Mouse (Mus musculus): Measurements from ENCODE around the gene Spaca3. TPM values are rescaled to one million over a fixed set of nuclear protein-coding genes. Genes with fewer than 3 reads are reported as not detected.
A peak's percentile ranks its signal among the peaks of the same experiment; 100 is the strongest.

Spaca3 gene
- polyA plus RNA-seq (2016; fragmentation: Nextera tagmentation; extraction: Ambion mirVana), result not detected in 2 replicates

DNA sequence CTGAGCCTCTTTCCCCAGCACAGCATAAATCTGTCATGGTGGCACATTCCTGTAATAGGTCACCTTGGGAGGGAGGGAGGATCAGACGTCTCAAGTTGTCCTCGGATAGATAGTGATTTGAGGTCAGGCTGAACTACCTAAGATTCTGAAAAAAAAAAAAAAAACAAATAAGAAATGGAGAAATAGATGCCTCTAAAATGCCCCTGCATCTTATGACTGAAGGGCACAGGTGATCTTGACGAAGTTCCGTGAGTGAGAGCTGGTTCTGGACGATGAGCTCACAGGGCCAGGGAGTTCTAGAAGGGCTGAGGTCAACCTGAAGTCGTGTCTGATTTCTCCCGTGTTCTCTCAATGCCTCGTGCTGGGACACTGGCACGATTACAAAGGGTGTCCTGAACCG is at the start of gene Spaca3:
Spaca3 (plus strand) TSS at position 301 of the 400 bp plus-strand sequence.
- H3K27ac ChIP-seq (replicated peaks), result no peak within 1 kb of the TSS
- H3K4me3 ChIP-seq, result no peak within 1 kb of the TSS
- H3K4me1 ChIP-seq, result no peaks in the 10 kb centered on the region
- H3K36me3 ChIP-seq (replicated peaks), result no peaks in the 10 kb centered on the region
- DNase-seq (ENCODE audit: low spot score), result no peak
- H3K9me3 ChIP-seq, result no peaks in the 10 kb centered on the region
- 82% methylated on average over 10 of the region's 10 CpGs for WGBS
- no peaks in the 10 kb centered on the region for H3K27me3 ChIP-seq (replicated peaks; ENCODE audit: low read depth, poor library complexity, severe bottlenecking)

DNA sequence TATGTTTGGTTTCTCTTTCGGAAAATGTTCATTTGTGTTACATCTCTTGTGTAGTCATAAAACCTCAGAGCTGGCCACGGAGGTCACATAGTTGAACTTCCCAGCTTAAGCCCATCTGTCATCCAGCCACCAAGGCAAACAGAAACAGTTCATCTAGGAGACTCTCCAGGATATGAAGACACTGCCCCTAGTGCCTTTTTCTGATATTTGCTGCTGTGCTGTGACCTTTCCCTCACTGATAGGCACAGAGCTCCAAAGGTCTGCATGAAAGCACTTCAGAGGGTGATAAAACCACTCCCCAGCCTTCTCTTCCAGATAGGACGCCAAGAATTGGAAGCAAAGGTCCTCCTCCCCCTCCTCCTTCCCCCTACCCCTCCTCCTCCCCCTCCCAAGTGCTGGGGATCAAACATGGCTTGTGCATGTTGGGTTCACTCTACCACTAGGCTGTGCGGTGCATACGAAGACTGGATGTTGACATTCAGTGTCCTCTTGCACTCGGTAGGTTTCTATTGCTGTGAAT is 49.6 kb upstream of the Spaca3 start:
- Histone ChIP-seq H3K4me1 (peaks cover 42% of the 10 kb centered on the region), H3K27me3 (replicated peaks; ENCODE audit: low read depth, poor library complexity, severe bottlenecking) (no peaks in the 10 kb centered on the region), H3K27ac (replicated peaks) (0 out of 2 replicates have a peak overlapping the region, but pooled peaks have one; percentile 5), H3K36me3 (replicated peaks) (peaks cover 19% of the 10 kb centered on the region), H3K9me3 (no peaks in the 10 kb centered on the region), H3K4me3 (no peak overlapping the region)
- no peak for DNase-seq (ENCODE audit: low spot score)
- 79% methylated on average over 6 of the region's 6 CpGs for WGBS

DNA sequence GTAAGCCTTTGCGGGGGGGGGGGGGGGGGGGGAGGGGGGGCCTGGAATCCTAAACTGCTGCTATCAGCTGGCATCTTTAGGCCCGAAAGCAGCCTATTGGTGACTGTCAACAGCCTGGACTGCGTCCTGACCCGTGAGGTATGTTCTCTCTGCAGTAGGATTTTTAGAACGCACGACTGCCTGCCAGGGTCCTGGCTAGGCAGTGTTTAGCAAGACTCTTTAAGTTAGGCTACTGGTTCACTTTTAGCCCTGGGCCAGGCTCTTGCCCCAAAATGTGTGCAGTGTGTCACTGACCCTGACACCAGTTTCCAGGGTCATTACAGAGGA is 48.5 kb upstream of the Spaca3 start:
- WGBS, result 24% methylated on average over 6 of the region's 6 CpGs
- Histone ChIP-seq H3K4me1 (peaks cover 42% of the 10 kb centered on the region), H3K27me3 (replicated peaks; ENCODE audit: low read depth, poor library complexity, severe bottlenecking) (no peaks in the 10 kb centered on the region), H3K27ac (replicated peaks) (peak overlapping the region; percentile 99), H3K36me3 (replicated peaks) (peaks cover 29% of the 10 kb centered on the region), H3K9me3 (no peaks in the 10 kb centered on the region), H3K4me3 (peak overlapping the region; percentile 77)
- DNase-seq (ENCODE audit: low spot score), result no peak

DNA sequence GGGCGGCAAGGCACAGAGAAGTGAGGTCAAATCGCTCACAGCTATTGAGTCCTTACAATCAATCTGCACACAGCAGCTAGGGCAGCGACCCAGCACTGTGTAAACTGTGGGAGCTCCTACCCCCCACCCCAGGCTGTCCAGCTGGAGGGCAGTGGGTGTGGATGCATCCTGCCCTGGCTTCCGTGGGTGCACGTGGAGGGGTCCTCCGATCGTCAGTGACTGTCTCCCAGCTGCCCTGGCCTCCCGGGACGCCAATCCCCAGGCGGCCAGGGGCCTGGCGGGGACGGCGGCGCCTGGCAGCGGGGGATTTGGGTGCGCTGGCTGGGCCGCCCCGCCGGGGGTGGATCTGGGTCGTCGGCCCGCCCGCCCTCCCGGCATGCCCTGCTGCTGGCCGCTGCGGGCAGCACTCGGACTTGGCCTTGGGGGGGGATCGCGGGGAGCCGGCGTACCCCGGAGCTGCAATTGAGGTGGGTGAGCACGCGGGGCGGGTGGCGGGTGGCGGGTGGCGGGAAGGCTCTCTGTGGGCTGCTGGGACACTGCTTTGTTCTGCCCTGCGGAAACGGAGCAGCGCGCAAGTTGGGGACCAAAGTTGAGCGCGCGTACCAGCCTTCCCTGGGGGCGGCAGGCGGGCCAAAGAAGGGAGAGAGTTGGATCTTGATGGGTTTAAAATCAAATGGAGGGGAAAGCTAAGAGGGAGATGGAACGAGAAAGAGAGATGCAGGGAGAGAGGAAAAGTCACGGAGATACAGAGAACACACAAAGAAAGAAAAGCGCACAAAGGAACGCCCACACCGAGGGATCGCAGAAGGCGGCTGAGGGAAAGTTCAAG is 48.0 kb upstream of the Spaca3 start, which contains the start of gene Tmem98:
Tmem98 (plus strand) TSS at position 183 of the 829 bp plus-strand sequence.
- Histone ChIP-seq H3K36me3 (replicated peaks) (peaks cover 34% of the 10 kb centered on the region), H3K27me3 (replicated peaks; ENCODE audit: low read depth, poor library complexity, severe bottlenecking) (no peaks in the 10 kb centered on the region), H3K4me3 (peak within 1 kb of the TSS; percentile 77), H3K27ac (replicated peaks) (peak within 1 kb of the TSS; percentile 99), H3K9me3 (no peaks in the 10 kb centered on the region), H3K4me1 (peaks cover 42% of the 10 kb centered on the region)
- 2% methylated on average over 54 of the region's 54 CpGs for WGBS
- peak; percentile 82 for DNase-seq (ENCODE audit: low spot score)

DNA sequence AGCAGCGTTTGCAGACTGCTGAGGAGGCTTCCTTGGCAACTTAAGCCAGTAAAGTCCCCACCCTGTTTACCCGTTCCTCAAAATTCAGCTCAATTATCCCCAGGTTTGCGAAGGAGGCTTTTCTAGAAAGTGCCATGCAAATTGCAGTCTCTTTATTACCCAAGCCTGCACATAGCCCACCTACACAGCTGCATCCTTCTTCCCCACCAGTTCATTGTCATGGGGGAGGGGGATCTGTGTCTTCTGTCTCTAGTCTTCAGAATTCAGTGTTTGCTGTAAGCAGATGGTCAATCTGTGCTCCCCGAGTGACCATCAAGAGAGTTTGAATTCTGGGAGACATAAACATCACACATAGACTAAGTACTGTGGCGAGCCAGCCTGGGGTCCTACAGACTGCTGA is 47.0 kb upstream of the Spaca3 start:
- H3K36me3 ChIP-seq (replicated peaks), result peaks cover 44% of the 10 kb centered on the region
- peak overlapping the region; percentile 77 for H3K4me3 ChIP-seq
- no peaks in the 10 kb centered on the region for H3K27me3 ChIP-seq (replicated peaks; ENCODE audit: low read depth, poor library complexity, severe bottlenecking)
- H3K4me1 ChIP-seq, result peaks cover 42% of the 10 kb centered on the region
- 22% methylated on average over 5 of the region's 5 CpGs for WGBS
- no peak for DNase-seq (ENCODE audit: low spot score)
- H3K27ac ChIP-seq (replicated peaks), result peak overlapping the region; percentile 99
- H3K9me3 ChIP-seq, result no peaks in the 10 kb centered on the region

DNA sequence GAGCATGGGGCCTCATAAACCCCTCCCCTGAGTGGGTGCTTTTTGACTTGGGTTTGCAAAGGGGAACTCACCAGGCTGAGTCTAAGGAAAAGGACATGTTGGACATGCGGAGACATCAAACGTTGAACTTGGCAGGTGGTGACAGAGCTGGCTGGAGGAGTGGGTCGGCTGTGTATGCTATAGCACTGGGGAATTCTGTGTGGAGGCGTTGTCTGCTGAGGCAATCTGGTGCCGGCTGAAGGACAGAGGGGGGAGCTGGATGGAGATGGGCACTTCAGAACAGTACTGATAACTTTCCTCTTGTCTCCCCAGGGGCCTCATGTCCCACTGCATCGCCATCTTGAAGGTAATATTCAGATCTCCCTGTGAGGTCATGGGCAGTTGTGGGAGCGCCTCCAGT is 42.8 kb upstream of the Spaca3 start:
- Histone ChIP-seq H3K27ac (replicated peaks) (no peak overlapping the region), H3K27me3 (replicated peaks; ENCODE audit: low read depth, poor library complexity, severe bottlenecking) (no peaks in the 10 kb centered on the region), H3K9me3 (no peaks in the 10 kb centered on the region), H3K4me3 (no peak overlapping the region), H3K36me3 (replicated peaks) (peaks cover 84% of the 10 kb centered on the region), H3K4me1 (peaks cover 46% of the 10 kb centered on the region)
- no peak for DNase-seq (ENCODE audit: low spot score)
- WGBS, result 92% methylated on average over 7 of the region's 7 CpGs

DNA sequence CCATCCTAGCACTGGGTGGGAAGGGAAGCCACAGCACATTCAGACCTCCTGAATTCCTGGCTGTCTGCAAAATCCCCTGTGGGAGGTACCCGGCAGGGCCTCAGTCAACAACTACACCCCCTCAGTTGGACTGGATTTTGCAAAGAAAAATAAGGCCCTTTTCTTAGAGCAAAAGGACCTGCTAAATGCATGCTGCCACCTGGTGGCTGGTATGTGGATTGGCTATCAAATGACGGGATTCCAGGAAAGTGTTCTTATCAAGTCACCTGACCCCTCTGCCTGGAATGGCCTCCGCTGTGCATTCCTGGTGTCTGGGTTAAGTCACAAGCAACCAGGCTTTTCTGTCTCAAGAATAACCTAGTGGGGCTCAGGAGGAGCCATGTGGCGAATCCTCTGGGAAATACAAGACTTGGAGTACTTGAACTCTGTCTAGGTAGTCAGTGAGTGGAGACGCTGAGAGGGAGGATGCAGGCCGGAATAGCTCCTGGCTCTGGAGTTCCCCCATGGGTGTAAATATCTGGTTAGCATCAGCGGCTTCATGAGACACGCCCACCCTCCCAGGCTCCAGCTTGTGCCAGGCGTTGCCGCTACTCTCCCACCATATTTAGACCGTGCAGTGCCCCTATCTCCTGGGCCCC is 40.0 kb upstream of the Spaca3 start:
- H3K27ac ChIP-seq (replicated peaks), result peak overlapping the region; percentile 54
- WGBS, result 33% methylated on average over 11 of the region's 11 CpGs
- H3K4me3 ChIP-seq, result 0 out of 2 replicates have a peak overlapping the region, but pooled peaks have one; percentile 4
- H3K27me3 ChIP-seq (replicated peaks; ENCODE audit: low read depth, poor library complexity, severe bottlenecking), result no peaks in the 10 kb centered on the region
- H3K9me3 ChIP-seq, result no peaks in the 10 kb centered on the region
- peaks cover 98% of the 10 kb centered on the region for H3K36me3 ChIP-seq (replicated peaks)
- DNase-seq (ENCODE audit: low spot score), result peak; percentile 86
- H3K4me1 ChIP-seq, result peaks cover 31% of the 10 kb centered on the region

DNA sequence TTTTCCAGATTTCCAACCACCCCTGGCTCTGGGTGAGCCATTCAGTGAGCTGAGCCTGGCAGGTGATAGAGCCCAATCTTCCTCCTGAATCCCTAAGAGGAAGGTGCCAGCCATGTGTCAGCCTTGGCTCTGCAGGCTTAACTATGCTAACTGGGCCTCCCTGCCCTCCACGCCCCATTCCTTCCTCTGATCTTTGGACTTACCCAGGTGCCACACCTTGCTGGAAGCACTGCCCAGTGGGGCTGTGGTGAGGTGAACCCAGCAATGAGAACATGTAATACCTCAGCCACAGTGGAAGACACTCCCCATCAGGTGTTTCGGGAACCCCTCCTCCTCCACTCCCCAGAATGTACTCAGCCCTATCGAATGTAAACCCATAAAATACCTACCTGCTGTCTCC is 38.1 kb upstream of the Spaca3 start:
- H3K27me3 ChIP-seq (replicated peaks; ENCODE audit: low read depth, poor library complexity, severe bottlenecking), result no peaks in the 10 kb centered on the region
- H3K4me1 ChIP-seq, result peaks cover 35% of the 10 kb centered on the region
- no peak overlapping the region for H3K27ac ChIP-seq (replicated peaks)
- no peak overlapping the region for H3K4me3 ChIP-seq
- peaks cover 94% of the 10 kb centered on the region for H3K36me3 ChIP-seq (replicated peaks)
- WGBS, result 86% methylated on average over 3 of the region's 3 CpGs
- H3K9me3 ChIP-seq, result no peaks in the 10 kb centered on the region
- no peak for DNase-seq (ENCODE audit: low spot score)

DNA sequence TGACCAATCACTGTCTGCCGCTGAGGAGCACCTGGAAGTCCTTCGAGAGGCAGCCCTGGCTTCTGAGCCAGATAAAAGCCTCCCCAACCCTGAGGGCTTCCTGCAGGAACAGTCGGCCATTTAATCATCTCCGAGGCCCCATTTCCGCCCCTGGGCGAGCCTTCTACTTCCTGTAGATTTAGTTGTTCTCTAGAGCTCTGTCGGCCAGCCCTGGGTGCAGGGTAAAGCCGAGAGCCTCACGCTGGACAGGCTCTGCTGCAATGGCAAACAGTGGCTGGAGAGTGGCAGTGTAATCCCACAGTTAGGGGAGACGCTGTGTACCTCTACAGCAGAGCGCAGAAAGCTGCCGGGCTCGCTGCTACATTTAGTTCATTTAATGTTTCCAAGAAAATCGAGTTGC is 36.9 kb upstream of the Spaca3 start:
- peak overlapping the region; percentile 31; the same call in 1 of the 2 replicates for H3K27ac ChIP-seq (replicated peaks)
- WGBS, result 40% methylated on average over 14 of the region's 14 CpGs
- H3K9me3 ChIP-seq, result no peaks in the 10 kb centered on the region
- peaks cover 82% of the 10 kb centered on the region for H3K36me3 ChIP-seq (replicated peaks)
- peak overlapping the region; percentile 0; the same call in 1 of the 2 replicates for H3K4me3 ChIP-seq
- H3K4me1 ChIP-seq, result peaks cover 35% of the 10 kb centered on the region
- no peaks in the 10 kb centered on the region for H3K27me3 ChIP-seq (replicated peaks; ENCODE audit: low read depth, poor library complexity, severe bottlenecking)
- peak; percentile 55 for DNase-seq (ENCODE audit: low spot score)

DNA sequence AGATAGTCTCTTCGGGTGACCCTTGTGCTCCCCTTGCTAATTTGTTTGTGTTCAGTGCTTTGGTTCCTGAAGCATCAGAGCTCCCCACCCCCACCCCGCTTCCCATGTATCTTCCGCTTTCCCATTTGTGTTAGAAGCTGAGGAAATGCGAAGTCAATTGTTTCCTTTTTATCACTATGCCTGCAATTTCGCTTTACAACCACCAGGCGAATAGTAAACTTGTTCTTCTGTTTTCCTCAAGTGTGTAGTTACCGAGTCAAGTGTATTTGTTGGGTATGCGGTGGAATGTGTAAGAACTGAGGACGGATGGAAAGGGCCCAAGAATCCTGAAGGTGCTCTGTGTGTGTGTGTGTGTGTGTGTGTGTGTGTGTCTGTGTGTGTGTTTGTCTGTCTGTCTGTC is 36.4 kb upstream of the Spaca3 start:
- Histone ChIP-seq H3K4me3 (no peak overlapping the region), H3K9me3 (no peaks in the 10 kb centered on the region), H3K36me3 (replicated peaks) (peaks cover 77% of the 10 kb centered on the region), H3K27me3 (replicated peaks; ENCODE audit: low read depth, poor library complexity, severe bottlenecking) (no peaks in the 10 kb centered on the region), H3K4me1 (peaks cover 35% of the 10 kb centered on the region), H3K27ac (replicated peaks) (no peak overlapping the region)
- DNase-seq (ENCODE audit: low spot score), result no peak
- 83% methylated on average over 9 of the region's 9 CpGs for WGBS

DNA sequence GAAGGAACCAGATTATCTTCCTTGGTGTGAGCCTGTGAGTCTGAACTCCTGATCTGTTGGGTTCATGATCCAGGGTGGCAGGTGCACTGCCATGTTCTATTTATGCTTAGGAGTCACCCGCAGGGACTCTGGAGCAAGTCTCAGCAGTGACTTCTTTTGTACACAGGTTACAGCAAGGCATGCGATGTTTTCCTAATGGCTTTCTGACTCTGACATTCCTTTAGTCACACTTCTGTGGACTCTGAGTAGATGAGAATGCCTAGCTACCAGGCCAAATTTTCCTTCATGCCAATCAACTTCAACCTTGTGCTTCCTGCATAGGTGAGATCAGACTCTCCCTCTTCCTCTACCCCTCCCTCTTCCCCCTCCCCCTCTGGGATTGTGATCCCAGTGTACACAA is 22.8 kb upstream of the Spaca3 start:
- WGBS, result 87% methylated on average over 2 of the region's 2 CpGs
- no peak overlapping the region for H3K4me3 ChIP-seq
- H3K36me3 ChIP-seq (replicated peaks), result no peaks in the 10 kb centered on the region
- H3K4me1 ChIP-seq, result peaks cover 5% of the 10 kb centered on the region; the same call in 1 of the 2 replicates
- no peaks in the 10 kb centered on the region for H3K9me3 ChIP-seq
- DNase-seq (ENCODE audit: low spot score), result no peak
- no peak overlapping the region for H3K27ac ChIP-seq (replicated peaks)
- no peaks in the 10 kb centered on the region; the same call in 1 of the 2 replicates for H3K27me3 ChIP-seq (replicated peaks; ENCODE audit: low read depth, poor library complexity, severe bottlenecking)

DNA sequence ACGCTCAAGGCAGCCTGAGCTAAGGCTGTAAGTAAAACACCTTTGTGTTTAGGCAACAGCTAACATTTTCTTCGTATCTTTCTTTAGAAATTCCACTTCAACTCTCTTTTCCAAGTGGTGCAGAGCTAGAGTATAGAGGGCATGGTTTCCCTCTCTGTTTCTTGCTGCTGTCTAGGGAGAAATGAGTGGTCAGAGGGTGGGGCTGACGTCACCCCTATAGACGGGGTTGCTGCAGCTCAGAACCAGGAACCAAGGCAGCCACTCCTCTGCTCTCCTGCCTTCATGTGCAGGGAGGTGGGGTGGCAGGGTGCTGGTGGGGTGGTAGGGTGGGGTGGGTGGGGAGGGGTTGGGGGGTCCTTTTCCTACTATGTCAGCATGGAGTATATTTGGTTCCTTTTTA is 22.3 kb upstream of the Spaca3 start:
- H3K4me1 ChIP-seq, result peaks cover 5% of the 10 kb centered on the region; the same call in 1 of the 2 replicates
- H3K27me3 ChIP-seq (replicated peaks; ENCODE audit: low read depth, poor library complexity, severe bottlenecking), result no peaks in the 10 kb centered on the region; the same call in 1 of the 2 replicates
- H3K9me3 ChIP-seq, result no peaks in the 10 kb centered on the region
- H3K4me3 ChIP-seq, result no peak overlapping the region
- H3K27ac ChIP-seq (replicated peaks), result no peak overlapping the region
- 78% methylated on average over 4 of the region's 4 CpGs for WGBS
- no peaks in the 10 kb centered on the region for H3K36me3 ChIP-seq (replicated peaks)
- no peak for DNase-seq (ENCODE audit: low spot score)

All from embryonic facial prominence, embryonic 10.5 days (tissue).